Mouse (Mus musculus): ENCODE results near the gene Zmynd15.
"Not testable (repeated sequence)": the region's sequence is repeated elsewhere in the genome, so short reads cannot be mapped to it uniquely, and the experiment has no call there.

The Zmynd15 gene

GRCm38 (mm10) chr11:70447373-70447772 is 11.9 kb upstream of the Zmynd15 start:
- no peak for DNase-seq (ENCODE audit: low spot score in 2 of 2)

GRCm38 (mm10) chr11:70450926-70451325 is 8.3 kb upstream of the Zmynd15 start:
- DNase-seq (ENCODE audit: low spot score in 2 of 2), result no peak

GRCm38 (mm10) chr11:70451797-70452498 is 7.3 kb upstream of the Zmynd15 start, which contains the start of gene Med11:
Gene Med11 (plus strand): TSS chr11:70451919.
- DNase-seq (ENCODE audit: low spot score in 2 of 2), result peak; percentile 83 to 95

GRCm38 (mm10) chr11:70453261-70454044 is 5.8 kb upstream of the Zmynd15 start:
- no peak for DNase-seq (ENCODE audit: low spot score in 2 of 2)

- no peak for DNase-seq (ENCODE audit: low spot score in 2 of 2)
Measured at GRCm38 (mm10) chr11:70459601-70460101, 418 bp downstream of the Zmynd15 start, which contains the start of gene Cxcl16. Gene Cxcl16 (minus strand): TSS chr11:70459984.

- no peak for DNase-seq (ENCODE audit: low spot score in 2 of 2)
Measured at GRCm38 (mm10) chr11:70463970-70464369, 4.7 kb downstream of the Zmynd15 start.

GRCm38 (mm10) chr11:70465211-70465610 is 6.0 kb downstream of the Zmynd15 start:
- no peak for DNase-seq (ENCODE audit: low spot score in 2 of 2)

- peak in 1 of 2 experiments; percentile 20 for DNase-seq (ENCODE audit: low spot score in 2 of 2)
Measured at GRCm38 (mm10) chr11:70465824-70466223, 6.6 kb downstream of the Zmynd15 start.

GRCm38 (mm10) chr11:70467902-70468619 is 8.8 kb downstream of the Zmynd15 start:
- DNase-seq (ENCODE audit: low spot score in 2 of 2), result no peak

- DNase-seq (ENCODE audit: low spot score in 2 of 2), result no peak
Measured at GRCm38 (mm10) chr11:70469764-70470163, 10.5 kb downstream of the Zmynd15 start.

GRCm38 (mm10) chr11:70472716-70473115 is 13.5 kb downstream of the Zmynd15 start:
- no peak for DNase-seq (ENCODE audit: low spot score in 2 of 2)

GRCm38 (mm10) chr11:70473291-70473690 is 14.1 kb downstream of the Zmynd15 start:
- DNase-seq (ENCODE audit: low spot score in 2 of 2), result not testable (repeated sequence)

- DNase-seq (ENCODE audit: low spot score in 2 of 2), result no peak
Measured at GRCm38 (mm10) chr11:70474872-70475534, 15.8 kb downstream of the Zmynd15 start.

GRCm38 (mm10) chr11:70485498-70485897 is 26.3 kb downstream of the Zmynd15 start:
- no peak for DNase-seq (ENCODE audit: low spot score in 2 of 2)

- DNase-seq (ENCODE audit: low spot score in 2 of 2), result no peak
Measured at GRCm38 (mm10) chr11:70487816-70488215, 28.6 kb downstream of the Zmynd15 start.

- no peak for DNase-seq (ENCODE audit: low spot score in 2 of 2)
Measured at GRCm38 (mm10) chr11:70489138-70489537, 29.9 kb downstream of the Zmynd15 start.

- no peak for DNase-seq (ENCODE audit: low spot score in 2 of 2)
Measured at GRCm38 (mm10) chr11:70489684-70490083, 30.5 kb downstream of the Zmynd15 start.

- DNase-seq (ENCODE audit: low spot score in 2 of 2), result no peak
Measured at GRCm38 (mm10) chr11:70499566-70500475, 40.6 kb downstream of the Zmynd15 start.

- DNase-seq (ENCODE audit: low spot score in 2 of 2), result no peak
Measured at GRCm38 (mm10) chr11:70500476-70500812, 41.2 kb downstream of the Zmynd15 start.

GRCm38 (mm10) chr11:70502018-70502417 is 42.8 kb downstream of the Zmynd15 start:
- DNase-seq (ENCODE audit: low spot score in 2 of 2), result no peak

Data from cerebellum, postnatal 4 days (tissue).